Mouse (Mus musculus) MEL (cell line): ENCODE results near the gene Fmod. TPM values are rescaled to one million over a fixed set of nuclear protein-coding genes. Genes with fewer than 3 reads are reported as not detected.

Experiments
- DNase-seq: peaks from one replicate; pipeline ENCODE4 v3.0.0; 2011; ENCODE audit warnings: low read depth, low spot score
- H3K27ac ChIP-seq: 2 replicates; pipeline ENCODE4 v1.5.1; 2012; ENCODE audit warnings: low read depth, mild to moderate bottlenecking, control low read depth, low read length, moderate library complexity; ENCODE audit not compliant: control insufficient read depth
- H3K27me3 ChIP-seq, 2 experiments: fragments of 150-350 bp in 1 of 2; sonication (generic) in 1 of 2; 2 replicates each; pipeline ENCODE4 v1.6.1; 2012; ENCODE audit warnings: low read length in 2 of 2, mild to moderate bottlenecking in 2 of 2, improper control_type of control experiment in 1 of 2, moderate library complexity in 1 of 2; ENCODE audit not compliant: insufficient read depth in 2 of 2, control insufficient read depth in 1 of 2
- H3K36me3 ChIP-seq, 2 experiments: 2 replicates each; pipeline ENCODE4 v1.6.1; 2012 to 2014; ENCODE audit warnings: low read length in 2 of 2, improper control_type of control experiment in 1 of 2, inconsistent platforms in 1 of 2, mild to moderate bottlenecking in 1 of 2; ENCODE audit not compliant: insufficient read depth in 2 of 2, control insufficient read depth in 1 of 2
- H3K4me1 ChIP-seq, 2 experiments: fragments of 150-350 bp in 1 of 2; sonication (generic) in 1 of 2; 2 replicates each; pipeline ENCODE4 v1.6.1; 2012; ENCODE audit warnings: low read length in 2 of 2, improper control_type of control experiment in 1 of 2, mild to moderate bottlenecking in 1 of 2; ENCODE audit not compliant: insufficient read depth in 2 of 2, control insufficient read depth in 1 of 2
- H3K4me3 ChIP-seq, 2 experiments: fragments of 150-350 bp in 1 of 2; sonication (generic) in 1 of 2; 2 replicates each; pipeline ENCODE4 v1.5.1; 2012; ENCODE audit warnings: low read depth in 2 of 2, low read length in 2 of 2, mild to moderate bottlenecking in 2 of 2, moderate library complexity in 2 of 2, control low read depth in 1 of 2, improper control_type of control experiment in 1 of 2; ENCODE audit not compliant: control insufficient read depth in 1 of 2, insufficient read depth in 1 of 2
- H3K79me2 ChIP-seq: 2 replicates; pipeline ENCODE4 v1.6.1; 2012; ENCODE audit warnings: mild to moderate bottlenecking, low read length, moderate library complexity; ENCODE audit not compliant: control insufficient read depth, poor library complexity, insufficient read depth
- H3K9ac ChIP-seq: 2 replicates; pipeline ENCODE4 v1.6.1; 2012; ENCODE audit warnings: low read depth, mild to moderate bottlenecking, control low read depth, low read length, moderate library complexity; ENCODE audit not compliant: control insufficient read depth, poor library complexity, severe bottlenecking
- H3K9me3 ChIP-seq: fragments of 150-350 bp; sonication (generic); replicated peaks from 2 replicates; pipeline ENCODE4 v1.6.1; 2012; ENCODE audit warnings: mild to moderate bottlenecking, low read length, improper control_type of control experiment, moderate library complexity; ENCODE audit not compliant: insufficient read depth
- EP300 ChIP-seq, 2 experiments: IDR thresholded peaks; 2 replicates each; pipeline ENCODE4 v1.6.1; 2011; ENCODE audit warnings: improper control_type of control experiment in 2 of 2, low read length in 2 of 2, low read depth in 1 of 2, mild to moderate bottlenecking in 1 of 2
- GATA1 ChIP-seq: IDR thresholded peaks from 2 replicates; pipeline ENCODE4 v1.6.1; 2011; ENCODE audit warnings: low read depth, low read length, improper control_type of control experiment
- HCFC1 ChIP-seq: IDR thresholded peaks from 2 replicates; pipeline ENCODE4 v1.6.1; 2012; ENCODE audit warnings: low read depth, mild to moderate bottlenecking, inconsistent platforms, low read length, improper control_type of control experiment, moderate library complexity
- MAX ChIP-seq: IDR thresholded peaks from 2 replicates; pipeline ENCODE4 v1.6.1; 2011; ENCODE audit warnings: low read length, improper control_type of control experiment
- MAZ ChIP-seq: IDR thresholded peaks from 2 replicates; pipeline ENCODE4 v1.6.1; 2012; ENCODE audit warnings: low read depth, mild to moderate bottlenecking, inconsistent platforms, low read length, improper control_type of control experiment
- NRF1 ChIP-seq: IDR thresholded peaks from 2 replicates; pipeline ENCODE4 v1.6.1; 2014; ENCODE audit warnings: low read depth, mild to moderate bottlenecking, inconsistent platforms, low read length, improper control_type of control experiment, moderate library complexity; ENCODE audit not compliant: poor library complexity, insufficient read depth, severe bottlenecking
- POLR2AphosphoS2 ChIP-seq: IDR thresholded peaks from 2 replicates; pipeline ENCODE4 v1.6.1; 2011; ENCODE audit warnings: low read length, improper control_type of control experiment
- RAD21 ChIP-seq: IDR thresholded peaks from 2 replicates; pipeline ENCODE4 v1.6.1; 2011; ENCODE audit warnings: mild to moderate bottlenecking, low read depth, low read length, improper control_type of control experiment
- RCOR1 ChIP-seq: IDR thresholded peaks from 2 replicates; pipeline ENCODE4 v1.6.1; 2012; ENCODE audit warnings: low read depth, mild to moderate bottlenecking, inconsistent platforms, low read length, improper control_type of control experiment
- TBP ChIP-seq: IDR thresholded peaks from 2 replicates; pipeline ENCODE4 v1.8.0; 2011; ENCODE audit warnings: low read depth, low read length, improper control_type of control experiment
- TCF12 ChIP-seq: IDR thresholded peaks from 2 replicates; pipeline ENCODE4 v1.6.1; 2014; ENCODE audit warnings: low read depth, mild to moderate bottlenecking, inconsistent platforms, low read length, improper control_type of control experiment, moderate library complexity
- UBTF ChIP-seq: IDR thresholded peaks from 2 replicates; pipeline ENCODE4 v1.6.1; 2012; ENCODE audit warnings: low read depth, mild to moderate bottlenecking, inconsistent platforms, low read length, improper control_type of control experiment, moderate library complexity, borderline replicate concordance; ENCODE audit not compliant: insufficient read depth
- USF1 ChIP-seq: IDR thresholded peaks from 2 replicates; pipeline ENCODE4 v1.6.1; 2014; ENCODE audit warnings: low read depth, mild to moderate bottlenecking, inconsistent platforms, low read length, improper control_type of control experiment, moderate library complexity
- ZMIZ1 ChIP-seq: IDR thresholded peaks from 2 replicates; pipeline ENCODE4 v1.6.1; 2012; ENCODE audit warnings: low read depth, mild to moderate bottlenecking, inconsistent platforms, low read length, improper control_type of control experiment, moderate library complexity
- ZNF384 ChIP-seq: IDR thresholded peaks from 2 replicates; pipeline ENCODE4 v1.6.1; 2012; ENCODE audit warnings: low read depth, mild to moderate bottlenecking, inconsistent platforms, low read length, improper control_type of control experiment
- polyA plus RNA-seq, 2 experiments: library from polyadenylated mRNA; stranded (reverse) in 1 of 2; unstranded in 1 of 2; fragments of >175 nt in 1 of 2; fragments of >200 nt in 1 of 2; gene quantifications; 2 replicates each; pipeline versions ENCODE4 v1.2.1 to v1.2.4; 2012; ENCODE audit warnings: low replicate concordance in 2 of 2, low read depth in 1 of 2; ENCODE audit not compliant: insufficient read length in 2 of 2, insufficient read depth in 1 of 2, missing spikeins in 1 of 2
- total RNA-seq: library from RNA; depleted of rRNA; stranded (reverse); fragments of 300-350 nt; gene quantifications from 2 replicates; pipeline ENCODE4 v1.2.3, GENCODE M21; 2012

The Fmod gene
- total and polyA plus RNA-seq, 3 experiments, result not detected

DNA sequence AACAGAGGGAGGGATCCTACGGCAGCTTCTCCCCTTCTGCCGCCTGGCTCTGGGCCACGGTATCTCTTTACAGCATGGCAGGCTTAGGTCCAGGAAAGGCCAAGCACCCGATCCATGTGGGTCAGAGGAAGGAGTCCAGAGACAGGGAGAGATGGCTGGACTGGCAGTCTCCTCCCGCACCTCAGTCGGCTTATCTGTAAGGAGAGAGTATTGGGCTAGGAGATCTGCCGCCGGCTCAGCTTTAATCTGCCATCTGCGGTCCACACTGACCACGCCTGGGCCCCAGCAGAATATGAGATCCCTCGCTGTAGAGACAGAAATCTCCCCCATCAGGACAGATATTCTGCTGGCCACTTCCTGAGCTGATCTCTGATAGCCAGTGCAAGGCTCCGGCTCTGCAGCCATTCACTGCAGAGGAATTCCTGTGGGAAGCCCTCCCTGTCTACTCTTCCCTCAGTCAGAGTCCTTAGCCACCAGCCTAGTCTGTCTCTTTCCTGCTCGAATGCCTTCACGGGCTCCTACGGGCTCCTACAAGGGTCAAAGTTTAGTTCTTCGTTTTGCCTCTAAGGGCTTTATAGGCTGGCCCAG is 49.9 kb downstream of the Fmod start:
- no peaks in the 10 kb centered on the region for H3K9me3 ChIP-seq
- peak; percentile 44 for DNase-seq
- peaks cover 0 to 17% of the 10 kb centered on the region in 2 experiments; a peak in 2 of 4 replicates for H3K36me3 ChIP-seq
- H3K27me3 ChIP-seq, result no peaks in the 10 kb centered on the region
- H3K4me1 ChIP-seq, result peaks cover 4 to 29% of the 10 kb centered on the region in 2 experiments
- no peak for TF ChIP-seq UBTF
- TF ChIP-seq EP300 (IDR thresholded peaks at IDR 0.05; ENCODE audit: low read depth in 1 of 2, low read length in 2 of 2), result peak in 1 of 2 experiments; percentile 39; a peak in 2 of 4 replicates
- TF ChIP-seq RCOR1, result 0 out of 2 replicates have a peak, but pooled peaks have one; percentile 23
- no peak for TF ChIP-seq POLR2AphosphoS2
- peak; percentile 27; the same call in 1 of the 2 replicates for TF ChIP-seq TBP
- peak; percentile 65; the same call in 1 of the 2 replicates for TF ChIP-seq GATA1
- TF ChIP-seq TCF12, result peak; percentile 42; the same call in 1 of the 2 replicates
- TF ChIP-seq, all 39 proteins: peak for 5
- peak overlapping the region; percentile 34 for H3K9ac ChIP-seq
- H3K4me3 ChIP-seq, result peak overlapping the region; percentile 48 to 56
- H3K79me2 ChIP-seq, result no peaks in the 10 kb centered on the region
- no peak overlapping the region for H3K27ac ChIP-seq

DNA sequence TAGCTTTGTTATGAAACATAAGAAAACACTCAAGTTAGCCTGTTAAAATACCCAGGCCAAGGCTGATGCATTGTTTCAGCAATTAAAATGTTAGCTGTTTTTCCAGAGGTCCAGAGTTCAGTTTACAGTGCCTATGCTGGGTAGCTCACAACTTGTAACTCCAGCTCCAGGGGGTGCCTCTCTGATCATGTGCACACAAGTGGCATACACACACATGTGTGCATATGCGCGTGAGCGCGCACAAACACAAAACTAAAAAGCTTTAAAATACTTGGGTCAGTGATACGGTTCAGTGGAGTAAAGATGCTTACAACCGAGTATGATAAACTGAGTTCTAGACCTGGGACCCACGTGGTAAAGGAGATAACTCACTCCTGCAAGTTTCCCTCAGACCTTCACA is 52.0 kb downstream of the Fmod start:
- Histone ChIP-seq H3K4me1 (peaks cover 8 to 35% of the 10 kb centered on the region in 2 experiments), H3K27me3 (no peaks in the 10 kb centered on the region), H3K36me3 (peaks cover 0 to 21% of the 10 kb centered on the region in 2 experiments; a peak in 2 of 4 replicates), H3K79me2 (no peaks in the 10 kb centered on the region; the same call in 1 of the 2 replicates), H3K27ac (no peak overlapping the region), H3K9ac (no peak overlapping the region), H3K9me3 (no peaks in the 10 kb centered on the region), H3K4me3 (no peak overlapping the region)
- TF ChIP-seq USF1, result peak; percentile 67
- no peak for TF ChIP-seq EP300 (IDR thresholded peaks at IDR 0.05; ENCODE audit: low read depth in 1 of 2, low read length in 2 of 2)
- DNase-seq, result no peak

DNA sequence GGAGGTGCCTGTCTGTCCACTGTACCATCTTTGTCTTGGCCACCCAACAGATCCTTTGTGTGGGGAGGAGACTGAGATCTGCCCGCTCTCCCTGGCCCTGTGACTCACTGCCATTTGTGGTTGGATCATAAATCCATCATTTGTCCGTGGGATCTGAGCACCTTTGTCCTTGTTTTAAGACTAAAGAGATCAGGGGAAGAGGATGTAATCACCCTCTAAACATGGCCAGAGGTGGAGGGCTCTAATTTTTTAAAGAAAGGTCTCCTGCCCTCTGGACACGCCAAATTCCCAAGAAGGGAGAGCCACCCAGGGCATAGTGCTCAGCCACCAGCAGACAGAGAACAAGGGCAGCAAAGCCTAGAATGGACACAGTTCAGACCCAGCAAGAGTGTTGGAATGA is 54.8 kb downstream of the Fmod start:
- DNase-seq, result no peak
- H3K9me3 ChIP-seq, result no peaks in the 10 kb centered on the region
- TF ChIP-seq TCF12 (no peak), NRF1 (no peak), ZNF384 (no peak), MAZ (no peak), ZMIZ1 (no peak), HCFC1 (no peak), USF1 (no peak), MAX (no peak), RAD21 (no peak)
- no peak overlapping the region for H3K27ac ChIP-seq
- H3K4me1 ChIP-seq, result peaks cover 11 to 51% of the 10 kb centered on the region in 2 experiments
- H3K27me3 ChIP-seq, result no peaks in the 10 kb centered on the region
- H3K36me3 ChIP-seq, result peaks cover 0 to 34% of the 10 kb centered on the region in 2 experiments; a peak in 2 of 4 replicates
- no peak overlapping the region for H3K9ac ChIP-seq
- H3K4me3 ChIP-seq, result no peak overlapping the region
- no peaks in the 10 kb centered on the region; the same call in 1 of the 2 replicates for H3K79me2 ChIP-seq
